Mouse (Mus musculus): ENCODE results near the gene Ltbp3. TPM values are rescaled to one million over a fixed set of nuclear protein-coding genes. Genes with fewer than 3 reads are reported as not detected.

Ltbp3 gene
- polyA plus RNA-seq (2012; rRNA removed) = 509 and 535 TPM in 2 replicates

GRCm38 (mm10) chr19:5740320-5741317 is at the start of gene Ltbp3:
TSS of gene Ltbp3 (plus strand) at chr19:5740904.

GRCm38 (mm10) chr19:5704163-5704800 is 36.4 kb upstream of the Ltbp3 start, which contains the start of gene Kcnk7:
TSS of gene Kcnk7 (plus strand) at chr19:5704367.

GRCm38 (mm10) chr19:5725767-5726515 is 14.8 kb upstream of the Ltbp3 start, which contains the start of gene Ehbp1l1:
TSS of gene Ehbp1l1 (minus strand) at chr19:5726317.

GRCm38 (mm10) chr19:5729444-5729815 is 11.3 kb upstream of the Ltbp3 start, which contains the start of gene Fam89b:
TSS of gene Fam89b (minus strand) at chr19:5729653.

GRCm38 (mm10) chr19:5770925-5771860 is 30.5 kb downstream of the Ltbp3 start, which contains the start of gene Scyl1:
TSS of gene Scyl1 (minus strand) at chr19:5771419.

Other genes starting within 250 kb of the Ltbp3 start
- 1.00 and 1.3 TPM in 2 replicates for gene 1700020D05Rik, start 237.1 kb upstream of the Ltbp3 start, polyA plus RNA-seq (2012; rRNA removed)
- gene Snx32, start 230.4 kb upstream of the Ltbp3 start, polyA plus RNA-seq (2012; rRNA removed) = 17.6 and 19.1 TPM in 2 replicates
- 0.87 and 1.1 TPM in 2 replicates for gene Ovol1, start 180.3 kb upstream of the Ltbp3 start, polyA plus RNA-seq (2012; rRNA removed)
- gene Ap5b1, start 172.9 kb upstream of the Ltbp3 start, polyA plus RNA-seq (2012; rRNA removed) = 15.5 and 16.1 TPM in 2 replicates
- 93.6 and 93.9 TPM in 2 replicates for gene Rnaseh2c, start 139.0 kb upstream of the Ltbp3 start, polyA plus RNA-seq (2012; rRNA removed)
- 56.6 and 61.2 TPM in 2 replicates for gene Kat5, start 130.7 kb upstream of the Ltbp3 start, polyA plus RNA-seq (2012; rRNA removed)
- 109 and 128 TPM in 2 replicates for gene Rela, start 103.4 kb upstream of the Ltbp3 start, polyA plus RNA-seq (2012; rRNA removed)
- gene Sipa1, start 77.2 kb upstream of the Ltbp3 start, polyA plus RNA-seq (2012; rRNA removed) = 110 and 149 TPM in 2 replicates
- gene Map3k11, start 52.2 kb upstream of the Ltbp3 start, polyA plus RNA-seq (2012; rRNA removed) = 89.5 and 98.2 TPM in 2 replicates
- gene Pcnx3, start 52.0 kb upstream of the Ltbp3 start, polyA plus RNA-seq (2012; rRNA removed) = 260 and 276 TPM in 2 replicates
- gene Kcnk7, start 36.5 kb upstream of the Ltbp3 start, polyA plus RNA-seq (2012; rRNA removed) = 1.7 and 2.6 TPM in 2 replicates
- gene Ehbp1l1, start 14.6 kb upstream of the Ltbp3 start, polyA plus RNA-seq (2012; rRNA removed) = 69.0 and 78.6 TPM in 2 replicates
- 391 and 451 TPM in 2 replicates for gene Fam89b, start 11.3 kb upstream of the Ltbp3 start, polyA plus RNA-seq (2012; rRNA removed)
- 143 and 154 TPM in 2 replicates for gene Scyl1, start 30.5 kb downstream of the Ltbp3 start, polyA plus RNA-seq (2012; rRNA removed)
- gene Frmd8, start 134.4 kb downstream of the Ltbp3 start, polyA plus RNA-seq (2012; rRNA removed) = 28.5 and 32.7 TPM in 2 replicates
- gene Slc25a45, start 136.9 kb downstream of the Ltbp3 start, polyA plus RNA-seq (2012; rRNA removed) = 16.3 and 25.9 TPM in 2 replicates
- gene Tigd3, start 153.2 kb downstream of the Ltbp3 start, polyA plus RNA-seq (2012; rRNA removed) = 0.72 and 0.84 TPM in 2 replicates
- gene Dpf2, start 172.1 kb downstream of the Ltbp3 start, polyA plus RNA-seq (2012; rRNA removed) = 104 and 124 TPM in 2 replicates
- gene Cdc42ep2, start 183.9 kb downstream of the Ltbp3 start, polyA plus RNA-seq (2012; rRNA removed) = 8.6 and 9.2 TPM in 2 replicates
- gene Pola2, start 223.3 kb downstream of the Ltbp3 start, polyA plus RNA-seq (2012; rRNA removed) = 29.1 and 51.7 TPM in 2 replicates
- not detected in 2 replicates for gene Slc22a20, start 245.2 kb downstream of the Ltbp3 start, polyA plus RNA-seq (2012; rRNA removed)

All from ovary, adult 2 months (tissue).